Mouse (Mus musculus): Measurements from ENCODE around the gene Anxa11. TPM values are rescaled to one million over a fixed set of nuclear protein-coding genes. Genes with fewer than 3 reads are reported as not detected.
A peak's percentile ranks its signal among the peaks of the same experiment; 100 is the strongest.

The Anxa11 gene
- polyA plus RNA-seq, 1 experiment, result 12.9 TPM

DNA sequence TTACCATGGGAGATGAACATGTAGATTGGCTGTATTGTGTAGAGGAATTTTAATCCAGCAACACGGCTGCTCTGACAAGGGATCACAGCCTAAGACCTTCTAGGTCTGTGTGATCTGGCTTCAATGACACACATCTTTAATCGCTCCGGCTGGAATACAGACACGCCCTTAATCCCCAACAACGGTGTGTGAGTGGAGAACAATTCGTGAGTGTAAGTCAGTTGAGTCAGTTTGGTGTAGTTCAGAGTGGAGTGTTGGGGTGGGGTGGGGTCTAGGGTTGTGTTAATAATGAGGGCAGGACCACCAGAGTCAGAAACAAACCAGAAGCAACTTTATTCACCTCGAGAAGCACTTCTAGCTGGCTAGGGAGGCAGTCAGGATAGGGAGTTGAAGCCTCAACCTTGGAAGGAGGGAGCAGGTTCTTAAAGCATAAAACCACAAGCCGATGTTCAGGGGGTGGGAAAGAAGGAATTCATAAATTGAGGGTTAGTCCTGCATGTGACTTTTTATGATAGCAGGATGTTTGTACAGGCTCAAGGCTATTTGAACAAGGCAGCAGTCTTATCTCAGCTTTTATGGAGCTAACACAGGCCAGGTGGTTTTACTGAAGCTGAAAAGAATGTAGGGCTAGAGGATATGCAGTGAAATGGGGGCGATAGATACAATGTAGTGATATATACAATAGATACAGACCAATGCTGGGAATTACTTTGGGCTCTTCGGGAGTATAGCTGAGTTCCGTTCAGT lies 15.9 kb upstream of the Anxa11 start:
- 91% methylated on average over 11 of the region's 11 CpGs for WGBS
- Histone ChIP-seq H3K27me3 (ENCODE audit: control insufficient read depth, insufficient read depth, low read length) (no peaks in the 10 kb centered on the region), H3K27ac (ENCODE audit: insufficient read depth, low read length) (no peak overlapping the region), H3K4me1 (ENCODE audit: control insufficient read depth, insufficient read depth, low read length) (no peaks in the 10 kb centered on the region), H3K4me3 (replicated peaks; ENCODE audit: insufficient read depth, low read depth, low read length) (no peak overlapping the region)
- no peak for DNase-seq
- TF ChIP-seq CTCF (IDR thresholded peaks at IDR 0.05; ENCODE audit: borderline replicate concordance, insufficient read depth, low read depth, low read length) (no peak), POLR2A (IDR thresholded peaks at IDR 0.05; ENCODE audit: borderline replicate concordance, insufficient read depth, low read length) (no peak)

DNA sequence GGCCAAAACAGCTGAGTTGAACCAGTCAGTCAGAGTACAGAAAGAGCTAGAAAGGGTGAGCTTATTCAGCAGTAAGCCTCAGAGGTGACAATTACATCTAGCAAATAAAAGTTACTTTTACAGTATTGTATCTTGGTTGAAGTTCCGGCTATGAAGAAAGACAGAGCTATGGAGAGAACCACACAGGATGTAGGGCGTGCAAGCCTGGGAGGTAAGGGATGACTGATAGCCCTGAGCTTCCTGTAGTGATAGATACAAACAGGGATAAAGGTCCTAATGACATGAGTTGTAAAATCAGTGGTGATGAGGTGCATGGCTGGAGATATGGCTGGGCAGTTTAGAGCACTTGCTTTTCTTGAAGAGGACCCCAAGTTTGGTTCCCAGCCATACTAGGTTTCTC lies 15.1 kb upstream of the Anxa11 start:
- Histone ChIP-seq H3K27me3 (ENCODE audit: control insufficient read depth, insufficient read depth, low read length) (no peaks in the 10 kb centered on the region), H3K4me1 (ENCODE audit: control insufficient read depth, insufficient read depth, low read length) (no peaks in the 10 kb centered on the region), H3K27ac (ENCODE audit: insufficient read depth, low read length) (no peak overlapping the region), H3K4me3 (replicated peaks; ENCODE audit: insufficient read depth, low read depth, low read length) (no peak overlapping the region)
- no peak for DNase-seq
- WGBS, result 92% methylated on average over 2 of the region's 2 CpGs
- TF ChIP-seq POLR2A (IDR thresholded peaks at IDR 0.05; ENCODE audit: borderline replicate concordance, insufficient read depth, low read length), result no peak
- TF ChIP-seq CTCF (IDR thresholded peaks at IDR 0.05; ENCODE audit: borderline replicate concordance, insufficient read depth, low read depth, low read length), result no peak

- 68% methylated on average over 1 of the region's 1 CpGs for WGBS
- Histone ChIP-seq H3K4me3 (replicated peaks; ENCODE audit: insufficient read depth, low read depth, low read length) (no peak overlapping the region), H3K27ac (ENCODE audit: insufficient read depth, low read length) (no peak overlapping the region), H3K4me1 (ENCODE audit: control insufficient read depth, insufficient read depth, low read length) (no peaks in the 10 kb centered on the region), H3K27me3 (ENCODE audit: control insufficient read depth, insufficient read depth, low read length) (no peaks in the 10 kb centered on the region)
- no peak for DNase-seq
- no peak for TF ChIP-seq POLR2A (IDR thresholded peaks at IDR 0.05; ENCODE audit: borderline replicate concordance, insufficient read depth, low read length)
- TF ChIP-seq CTCF (IDR thresholded peaks at IDR 0.05; ENCODE audit: borderline replicate concordance, insufficient read depth, low read depth, low read length), result no peak
These were observed 10.6 kb upstream of the Anxa11 start for GRCm38 (mm10) chr14:25831332-25831731.

- Histone ChIP-seq H3K4me3 (replicated peaks; ENCODE audit: insufficient read depth, low read depth, low read length) (peak overlapping the region; percentile 11), H3K27me3 (ENCODE audit: control insufficient read depth, insufficient read depth, low read length) (no peaks in the 10 kb centered on the region), H3K4me1 (ENCODE audit: control insufficient read depth, insufficient read depth, low read length) (no peaks in the 10 kb centered on the region), H3K27ac (ENCODE audit: insufficient read depth, low read length) (no peak overlapping the region)
- 4% methylated on average over 14 of the region's 14 CpGs for WGBS
- TF ChIP-seq CTCF (IDR thresholded peaks at IDR 0.05; ENCODE audit: borderline replicate concordance, insufficient read depth, low read depth, low read length), result peak; percentile 82
- TF ChIP-seq POLR2A (IDR thresholded peaks at IDR 0.05; ENCODE audit: borderline replicate concordance, insufficient read depth, low read length), result no peak
- peak; percentile 53 to 59 for DNase-seq
These were observed 9.7 kb upstream of the Anxa11 start for GRCm38 (mm10) chr14:25832301-25832700.

GRCm38 (mm10) chr14:25838411-25838810 lies 3.5 kb upstream of the Anxa11 start:
- Histone ChIP-seq H3K27ac (ENCODE audit: insufficient read depth, low read length) (no peak overlapping the region), H3K27me3 (ENCODE audit: control insufficient read depth, insufficient read depth, low read length) (no peaks in the 10 kb centered on the region; the same call in 1 of the 2 replicates), H3K4me3 (replicated peaks; ENCODE audit: insufficient read depth, low read depth, low read length) (no peak overlapping the region), H3K4me1 (ENCODE audit: control insufficient read depth, insufficient read depth, low read length) (no peaks in the 10 kb centered on the region)
- no peak for DNase-seq
- 75% methylated on average over 8 of the region's 8 CpGs for WGBS
- TF ChIP-seq POLR2A (IDR thresholded peaks at IDR 0.05; ENCODE audit: borderline replicate concordance, insufficient read depth, low read length) (no peak), CTCF (IDR thresholded peaks at IDR 0.05; ENCODE audit: borderline replicate concordance, insufficient read depth, low read depth, low read length) (no peak)

DNA sequence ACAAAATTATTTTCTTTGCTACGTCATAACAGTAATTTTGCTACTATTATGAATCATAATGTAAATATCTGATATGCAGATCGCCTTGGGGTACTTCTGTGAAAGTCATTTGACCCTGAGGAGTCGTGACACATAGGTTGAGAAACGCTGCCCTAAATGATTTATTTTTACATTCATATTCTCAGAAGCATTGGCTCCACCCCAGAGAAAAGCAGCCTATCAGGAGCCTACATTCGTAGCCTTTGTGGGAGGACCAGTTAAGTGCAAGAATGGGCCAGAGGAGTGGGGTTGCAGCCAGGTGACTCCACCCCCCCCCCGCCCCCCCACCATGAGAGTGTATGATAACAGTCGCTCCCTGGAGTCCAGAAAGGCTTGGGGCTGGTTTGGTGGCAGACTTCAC lies 2.2 kb upstream of the Anxa11 start:
- Histone ChIP-seq H3K27me3 (ENCODE audit: control insufficient read depth, insufficient read depth, low read length) (no peaks in the 10 kb centered on the region; the same call in 1 of the 2 replicates), H3K27ac (ENCODE audit: insufficient read depth, low read length) (no peak overlapping the region), H3K4me3 (replicated peaks; ENCODE audit: insufficient read depth, low read depth, low read length) (no peak overlapping the region), H3K4me1 (ENCODE audit: control insufficient read depth, insufficient read depth, low read length) (no peaks in the 10 kb centered on the region)
- WGBS, result 80% methylated on average over 7 of the region's 7 CpGs
- no peak for TF ChIP-seq CTCF (IDR thresholded peaks at IDR 0.05; ENCODE audit: borderline replicate concordance, insufficient read depth, low read depth, low read length)
- TF ChIP-seq POLR2A (IDR thresholded peaks at IDR 0.05; ENCODE audit: borderline replicate concordance, insufficient read depth, low read length), result no peak
- no peak for DNase-seq

DNA sequence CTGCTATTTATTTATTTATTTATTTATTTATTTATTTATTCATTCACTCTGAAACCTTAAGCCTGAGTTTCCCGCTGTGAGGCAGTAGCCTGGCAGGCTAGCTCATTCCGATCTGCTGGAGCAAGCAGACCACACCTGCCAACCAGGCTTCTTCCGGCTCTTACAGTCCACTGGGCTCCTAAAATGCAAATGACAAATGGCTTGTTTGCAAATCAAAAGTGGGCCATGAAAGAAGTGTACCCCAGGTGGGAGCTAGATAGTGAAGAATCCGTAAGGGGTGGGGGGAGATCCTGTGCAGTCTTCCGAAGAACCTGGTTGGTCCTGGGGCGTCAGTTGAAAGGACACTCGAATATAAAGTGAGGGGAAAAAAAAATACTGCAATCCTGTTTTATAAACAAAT lies 995 bp upstream of the Anxa11 start:
- Histone ChIP-seq H3K27ac (ENCODE audit: insufficient read depth, low read length) (no peak overlapping the region), H3K4me1 (ENCODE audit: control insufficient read depth, insufficient read depth, low read length) (no peaks in the 10 kb centered on the region), H3K27me3 (ENCODE audit: control insufficient read depth, insufficient read depth, low read length) (no peaks in the 10 kb centered on the region; the same call in 1 of the 2 replicates), H3K4me3 (replicated peaks; ENCODE audit: insufficient read depth, low read depth, low read length) (no peak overlapping the region)
- no peak for TF ChIP-seq POLR2A (IDR thresholded peaks at IDR 0.05; ENCODE audit: borderline replicate concordance, insufficient read depth, low read length)
- TF ChIP-seq CTCF (IDR thresholded peaks at IDR 0.05; ENCODE audit: borderline replicate concordance, insufficient read depth, low read depth, low read length), result no peak
- WGBS, result 35% methylated on average over 7 of the region's 7 CpGs
- no peak for DNase-seq

- H3K27ac ChIP-seq (ENCODE audit: insufficient read depth, low read length), result no peak overlapping the region
- no peak for DNase-seq
- H3K4me3 ChIP-seq (replicated peaks; ENCODE audit: insufficient read depth, low read depth, low read length), result peak overlapping the region; percentile 47
- 5% methylated on average over 4 of the region's 4 CpGs for WGBS
- H3K27me3 ChIP-seq (ENCODE audit: control insufficient read depth, insufficient read depth, low read length), result no peaks in the 10 kb centered on the region; the same call in 1 of the 2 replicates
- H3K4me1 ChIP-seq (ENCODE audit: control insufficient read depth, insufficient read depth, low read length), result no peaks in the 10 kb centered on the region
- TF ChIP-seq CTCF (IDR thresholded peaks at IDR 0.05; ENCODE audit: borderline replicate concordance, insufficient read depth, low read depth, low read length) (no peak), POLR2A (IDR thresholded peaks at IDR 0.05; ENCODE audit: borderline replicate concordance, insufficient read depth, low read length) (no peak)
These were observed 377 bp upstream of the Anxa11 start for GRCm38 (mm10) chr14:25841579-25841978.
